Mouse (Mus musculus) kidney, postnatal 10 days (tissue): ENCODE measurements around the gene Spint3.
A peak's percentile ranks its signal among the peaks of the same experiment; 100 is the strongest.
"Not testable (repeated sequence)": the region's sequence is repeated elsewhere in the genome, so short reads cannot be mapped to it uniquely, and the experiment has no call there.

ENCODE experiments used
- DNase-seq: peaks from one replicate; pipeline ENCODE4 v3.0.0; 2021; ENCODE audit warnings: mixed read lengths

Spint3 gene

DNA sequence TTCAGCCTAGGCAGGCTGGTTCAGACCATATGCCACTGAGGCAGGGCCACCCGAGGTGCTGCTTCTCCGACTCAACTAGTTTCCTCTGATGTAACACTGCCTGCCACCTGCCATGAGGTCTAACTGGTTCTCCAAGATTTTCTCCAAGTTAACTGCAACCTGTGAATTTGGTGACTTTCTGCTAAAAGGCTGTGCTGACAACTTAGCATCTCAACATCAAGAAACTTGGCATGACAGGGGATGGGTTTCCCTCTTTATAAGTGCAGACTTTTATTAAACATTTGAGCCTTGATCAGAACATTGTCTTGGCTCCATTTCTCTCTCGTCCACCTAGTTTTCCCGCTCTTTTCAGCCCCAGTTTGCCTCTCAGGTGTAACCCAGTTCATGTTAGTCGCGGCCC lies at the start of gene Spint3:
Gene Spint3 (minus strand): TSS at position 101 of the 400 bp plus-strand sequence.
- not testable (repeated sequence) for DNase-seq

DNA sequence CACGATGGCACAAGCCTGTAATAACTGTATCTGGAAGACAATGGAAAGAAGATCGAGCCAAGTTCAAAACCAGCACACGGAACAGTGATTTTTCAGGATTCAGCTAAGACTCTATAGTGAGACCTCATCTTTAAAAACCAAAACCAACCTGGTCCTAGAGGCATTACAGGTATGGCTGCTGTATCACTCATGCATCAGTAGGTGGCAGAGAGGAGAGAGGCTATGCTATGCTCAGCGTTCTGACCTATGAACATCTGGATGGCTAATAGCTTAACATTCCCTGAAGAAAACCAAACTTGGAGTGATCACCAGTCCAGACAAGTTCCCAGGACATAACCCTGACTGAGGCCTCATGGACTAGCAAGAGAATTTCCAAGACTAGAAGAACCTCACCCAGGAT lies 48.5 kb upstream of the Spint3 start:
- no peak for DNase-seq

DNA sequence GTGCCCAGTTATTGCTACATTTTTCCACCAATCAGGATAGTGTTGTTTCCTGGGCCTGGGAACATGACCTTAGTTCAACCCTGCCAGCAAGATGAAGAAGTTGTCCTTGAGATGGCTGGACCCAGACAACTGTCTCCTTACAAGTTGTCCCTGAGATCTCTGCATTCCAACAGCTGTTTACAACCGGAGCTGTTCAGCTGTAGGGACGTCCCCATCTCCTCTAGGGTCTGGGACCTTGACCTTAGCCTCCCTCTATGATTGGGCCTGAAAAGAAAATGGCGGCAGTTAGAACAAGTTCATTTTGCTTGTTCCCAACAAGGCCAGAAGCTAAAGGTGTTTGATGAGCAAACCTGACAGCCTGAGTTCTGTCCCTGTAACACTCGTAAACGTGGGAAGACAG lies 45.8 kb upstream of the Spint3 start:
- DNase-seq = no peak

DNA sequence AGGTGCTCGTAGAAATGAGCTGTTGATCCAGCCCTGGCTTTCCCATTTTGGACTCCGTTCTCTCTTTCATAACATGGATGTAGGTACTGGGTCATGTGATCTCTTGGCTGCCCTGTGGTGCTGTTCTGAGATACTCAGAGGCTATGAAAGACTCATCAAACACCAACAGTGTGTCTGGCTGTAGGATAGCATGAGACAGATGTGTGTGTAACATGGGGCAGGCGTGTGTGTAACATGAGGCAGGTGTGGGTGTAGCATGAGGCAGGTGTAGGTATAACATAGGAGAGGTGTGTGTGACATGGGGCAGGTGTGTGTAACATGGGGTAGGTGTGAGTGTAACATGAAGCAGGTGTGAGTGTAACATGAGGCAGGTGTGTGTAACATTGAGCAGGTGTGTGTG lies 42.1 kb upstream of the Spint3 start:
- no peak for DNase-seq

GRCm38 (mm10) chr2:164613471-164613870 lies 40.2 kb upstream of the Spint3 start, which contains the start of the genes Wfdc6b and Wfdc8:
Wfdc6b (plus strand) TSS chr2:164613522.
Wfdc8 (minus strand) TSS chr2:164613626.
- DNase-seq = peak; percentile 73

- DNase-seq = peak; percentile 21
Observed at GRCm38 (mm10) chr2:164608781-164609180, 35.5 kb upstream of the Spint3 start.

DNA sequence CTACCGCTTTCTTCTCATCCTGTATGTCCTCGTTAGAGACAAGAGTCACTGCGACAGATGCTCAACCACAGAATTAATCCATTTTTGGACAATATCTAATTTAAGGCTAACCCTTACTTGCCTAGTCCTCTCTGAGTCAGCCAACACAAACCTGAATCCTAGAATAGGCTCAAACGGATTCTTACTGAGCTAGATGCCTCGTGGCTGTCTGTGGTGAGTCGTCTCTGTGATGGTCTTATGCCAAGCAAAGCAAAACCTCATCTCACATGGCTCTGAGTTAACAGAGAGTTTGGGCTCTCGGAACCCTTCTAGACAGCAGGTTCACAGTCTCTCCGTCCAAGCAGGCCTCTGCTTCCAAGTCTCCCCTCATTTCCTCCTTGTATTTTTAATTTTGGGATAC lies 31.2 kb upstream of the Spint3 start:
- DNase-seq = no peak

DNA sequence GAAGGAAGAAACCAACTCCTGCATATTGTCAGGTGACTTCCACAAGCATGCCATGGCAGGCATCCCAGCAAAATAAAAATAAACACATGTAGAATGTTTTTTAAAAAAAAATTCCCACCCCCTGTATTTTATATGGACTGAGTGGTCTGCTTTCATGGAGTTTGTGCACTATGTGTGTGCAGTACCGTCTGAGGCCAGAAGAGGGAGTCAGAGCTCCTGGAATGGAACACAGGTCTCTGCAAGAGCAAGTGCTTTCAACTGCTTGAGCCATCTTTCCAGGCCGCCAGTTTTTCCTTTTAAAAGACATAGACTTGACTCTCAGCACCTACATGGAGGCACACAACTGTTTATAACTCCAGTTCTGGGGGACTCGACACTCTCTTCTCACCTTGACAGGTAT lies 30.2 kb upstream of the Spint3 start:
- no peak for DNase-seq

DNA sequence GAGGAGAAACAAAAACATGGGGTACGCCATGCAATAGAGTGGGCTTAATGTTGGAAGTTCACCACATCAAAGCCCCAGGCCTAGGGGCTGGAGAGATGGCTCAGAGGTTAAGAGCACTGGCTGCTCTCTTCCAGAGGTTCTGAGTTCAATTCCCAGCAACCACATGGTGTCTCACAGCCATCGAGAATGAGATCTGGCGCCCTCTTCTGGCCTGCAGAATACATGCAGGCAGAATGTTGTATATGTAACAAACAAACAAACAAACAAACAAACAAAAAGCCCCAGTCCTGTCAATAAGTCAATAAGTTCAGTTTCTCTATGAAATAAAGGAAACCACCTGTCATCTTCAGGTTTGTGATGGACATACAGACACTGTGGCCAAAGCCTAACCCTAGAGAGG lies 26.9 kb upstream of the Spint3 start:
- no peak for DNase-seq

DNA sequence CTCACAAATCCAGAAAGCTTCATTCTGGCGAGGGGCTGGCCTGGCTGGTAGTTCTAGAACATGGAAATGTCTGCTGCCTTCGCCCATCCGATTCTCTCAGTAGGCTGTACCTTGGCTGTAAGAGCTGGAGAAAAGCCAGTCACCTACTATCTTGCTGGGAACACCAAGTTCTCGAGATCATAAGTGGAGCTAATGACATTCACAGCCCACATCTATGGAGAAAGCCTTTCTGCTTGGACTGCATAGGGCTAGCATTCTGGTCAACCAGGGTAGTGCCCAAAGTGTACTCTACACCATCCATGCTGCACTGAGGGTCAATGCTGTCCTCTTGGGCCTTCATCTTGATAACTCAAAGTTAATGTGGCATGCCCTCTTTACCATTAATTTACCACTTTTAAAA lies 20.2 kb upstream of the Spint3 start, which contains the start of gene Eppin:
Gene Eppin (minus strand): TSS at position 101 of the 400 bp plus-strand sequence.
- no peak for DNase-seq

- DNase-seq = peak; percentile 46
Observed at GRCm38 (mm10) chr2:164592014-164592413, 18.8 kb upstream of the Spint3 start.

GRCm38 (mm10) chr2:164585025-164585725 lies 11.9 kb upstream of the Spint3 start, which contains the start of gene Wfdc6a:
Wfdc6a (minus strand) TSS chr2:164585447.
- DNase-seq = peak; percentile 46

DNA sequence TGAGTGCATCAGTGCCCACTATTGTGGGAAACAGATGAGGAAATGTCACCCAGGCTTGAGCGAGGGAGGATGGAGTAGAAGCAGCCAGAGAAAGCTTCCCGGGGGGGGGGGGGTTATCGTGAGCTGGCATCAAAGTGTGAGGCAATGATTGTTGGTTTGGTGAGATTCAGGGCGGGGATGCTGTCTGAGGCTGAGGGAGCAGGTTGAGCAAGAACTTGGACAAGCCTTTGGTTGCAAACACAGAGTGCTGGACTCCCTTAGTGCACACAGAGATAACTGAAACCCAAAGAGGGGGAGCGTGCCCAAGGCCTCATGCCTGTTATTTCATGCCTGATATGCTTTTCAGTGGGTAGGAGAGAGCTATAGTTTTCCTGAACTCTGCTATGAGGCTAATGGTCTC lies 5.8 kb downstream of the Spint3 start:
- no peak for DNase-seq

DNA sequence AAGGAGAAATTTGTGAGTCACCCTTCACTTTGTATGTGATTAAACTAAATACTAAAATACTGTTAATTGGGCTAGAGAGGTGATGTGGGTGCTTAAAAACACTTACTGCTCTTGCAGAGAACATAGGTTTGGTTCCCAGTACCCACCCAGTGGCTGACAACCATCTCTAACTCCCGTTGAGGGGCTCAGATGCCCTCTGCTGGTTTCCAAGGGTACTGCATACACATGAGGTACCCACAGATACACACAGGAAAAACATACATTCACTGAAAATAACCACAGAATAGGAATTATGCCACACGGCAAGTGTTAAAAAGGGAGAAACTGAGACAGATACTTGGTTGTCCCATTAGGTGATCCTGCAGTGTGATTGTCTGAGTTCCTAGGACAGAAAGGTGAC lies 6.3 kb downstream of the Spint3 start:
- DNase-seq = no peak

- no peak for DNase-seq
Observed at GRCm38 (mm10) chr2:164564346-164564745, 8.9 kb downstream of the Spint3 start.

GRCm38 (mm10) chr2:164563339-164564038 lies 9.8 kb downstream of the Spint3 start:
- peak; percentile 64 for DNase-seq

DNA sequence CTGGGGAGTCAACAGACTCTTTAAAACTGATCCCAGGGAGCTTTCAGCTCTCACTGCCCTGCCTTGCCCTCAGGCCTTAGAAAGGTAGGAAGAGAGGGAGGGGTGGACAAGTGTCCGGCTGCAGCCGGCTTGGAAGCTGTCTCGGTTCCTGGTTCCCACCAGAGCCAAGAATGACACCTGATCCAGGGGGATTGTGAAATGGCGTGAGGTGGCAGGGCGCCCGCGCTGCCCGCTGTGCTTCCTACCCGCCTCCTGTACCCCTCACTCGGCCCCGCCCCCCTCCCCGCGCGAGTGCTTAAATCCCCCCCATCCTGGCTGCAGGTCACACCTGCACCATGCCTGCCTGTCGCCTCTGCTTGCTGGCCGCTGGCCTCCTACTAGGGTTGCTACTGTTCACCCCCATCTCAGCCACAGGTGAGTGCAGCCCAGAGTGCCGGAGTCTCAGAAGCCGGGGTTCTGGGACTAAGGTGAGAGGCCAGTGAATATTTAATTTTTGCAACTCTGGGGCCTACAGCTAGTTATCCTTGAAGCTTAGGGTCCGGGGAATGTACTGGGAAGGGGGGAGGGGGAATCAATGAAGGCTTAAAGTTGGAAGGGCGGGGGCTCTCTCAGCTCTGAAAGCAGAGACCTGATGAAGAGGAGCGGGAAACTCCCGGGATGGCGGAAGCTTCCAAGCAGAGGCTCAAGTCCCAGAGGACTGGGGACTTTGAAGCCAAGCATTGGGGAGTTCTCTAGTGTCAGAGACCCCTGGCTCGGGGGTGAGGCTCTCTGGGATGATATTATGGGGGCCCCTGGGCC lies 10.7 kb downstream of the Spint3 start, which contains the start of gene Wfdc2:
Gene Wfdc2 (plus strand): TSS at position 23 of the 798 bp plus-strand sequence.
- DNase-seq = peak; percentile 70

DNA sequence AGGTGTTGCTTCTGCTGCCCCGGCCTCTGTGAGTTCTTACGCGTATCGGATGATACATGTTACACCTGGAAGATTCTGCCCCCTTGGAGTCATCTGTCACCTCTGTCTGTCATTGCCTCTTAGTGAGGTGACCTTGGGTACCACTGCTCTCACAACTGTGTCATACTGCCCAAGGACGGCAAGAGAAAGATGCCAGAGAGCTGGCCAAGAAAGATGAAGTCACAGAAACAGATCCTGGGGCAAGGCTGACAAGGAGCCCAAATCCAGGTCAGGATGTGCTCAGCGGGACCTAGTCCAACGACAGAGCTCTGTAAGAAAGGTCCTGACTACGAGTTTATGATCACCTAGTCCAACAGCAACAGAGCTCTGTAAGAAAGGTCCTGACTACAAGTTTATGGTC lies 13.2 kb downstream of the Spint3 start:
- DNase-seq = no peak

DNA sequence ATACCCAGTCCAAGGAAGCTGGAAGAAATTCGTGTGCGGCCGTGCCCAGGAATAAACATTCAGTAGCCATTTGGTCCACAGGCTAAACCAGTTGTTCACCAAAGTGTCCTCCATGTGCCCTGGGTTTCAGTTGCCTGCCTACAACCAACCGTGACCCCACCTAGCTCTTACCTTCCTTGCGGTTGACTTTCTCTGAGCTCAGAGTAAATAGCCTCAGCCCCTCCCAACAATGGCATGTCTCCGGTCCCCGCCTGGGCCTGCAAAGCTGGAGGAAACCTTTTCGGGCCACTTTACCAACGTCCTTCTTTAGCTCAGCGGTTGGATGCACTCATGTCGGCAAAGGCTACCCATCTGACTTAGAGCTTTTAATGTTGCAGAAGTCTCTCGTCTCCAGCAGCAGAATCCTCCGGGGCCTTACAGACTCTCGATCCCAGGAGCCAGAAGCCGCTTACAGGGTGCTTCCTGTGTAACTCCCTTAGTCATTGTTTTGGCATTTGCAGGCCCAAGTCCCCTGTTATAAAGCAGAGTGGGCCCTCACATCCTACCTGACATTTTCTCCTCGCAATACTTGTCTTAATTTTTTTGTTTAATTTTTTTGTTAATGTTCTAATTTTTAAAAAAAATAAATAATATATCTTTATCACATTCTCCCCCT lies 14.1 kb downstream of the Spint3 start:
- no peak for DNase-seq

DNA sequence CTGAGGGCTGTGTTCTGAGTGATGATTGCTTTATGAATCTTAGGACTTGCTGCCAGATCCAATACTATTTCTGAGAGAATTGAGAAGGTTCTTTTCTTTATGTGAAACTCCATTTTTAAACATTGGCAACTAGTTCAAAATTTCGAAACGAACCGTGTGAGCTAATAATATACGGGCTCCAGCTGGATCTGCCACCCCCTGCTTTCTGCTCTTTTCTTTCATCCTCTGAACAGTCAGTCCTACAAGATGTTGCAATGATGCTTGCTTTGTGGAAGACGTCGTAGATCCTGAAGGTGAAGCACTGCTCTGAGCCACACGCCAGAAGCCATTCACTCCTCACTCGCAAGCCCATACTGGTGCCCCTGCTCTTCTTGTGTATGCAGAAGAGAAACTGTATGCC lies 14.8 kb downstream of the Spint3 start:
- DNase-seq = no peak

- DNase-seq = no peak
Observed at GRCm38 (mm10) chr2:164551502-164551901, 21.8 kb downstream of the Spint3 start.

DNA sequence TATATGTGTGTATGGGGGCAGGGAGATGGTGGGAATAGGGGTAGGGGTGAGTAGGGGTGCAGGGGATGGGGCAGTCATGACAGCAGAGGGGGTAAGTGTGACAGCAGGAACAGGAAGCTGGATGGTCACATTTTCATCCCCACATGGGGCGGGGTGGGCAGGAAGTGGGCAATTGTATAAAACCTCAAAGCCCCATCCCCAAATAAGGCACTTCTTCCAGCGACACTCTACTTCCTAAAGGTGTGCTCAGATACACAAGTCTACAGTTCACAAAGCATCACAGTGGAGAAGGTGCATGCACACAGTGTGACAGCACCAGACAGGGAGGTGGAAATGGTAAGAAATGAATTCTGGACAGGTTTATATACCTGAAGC lies 22.4 kb downstream of the Spint3 start:
- DNase-seq = no peak
